Mouse (Mus musculus) urinary bladder, adult 18-20 months (tissue): ENCODE results near the gene Cacna1c.

Source experiments
- DNase-seq, 2 experiments: peaks; one replicate each; pipeline ENCODE4 v3.0.0; 2022; ENCODE audit warnings: low spot score in 2 of 2, mixed read lengths in 2 of 2

Cacna1c gene

GRCm38 (mm10) chr6:118677306-118677705 is 518.9 kb downstream of the Cacna1c start:
- DNase-seq, result no peak

- no peak for DNase-seq
These were observed 521.4 kb downstream of the Cacna1c start for GRCm38 (mm10) chr6:118674781-118675180.

GRCm38 (mm10) chr6:118673974-118674695 is 522.1 kb downstream of the Cacna1c start:
- DNase-seq, result no peak

DNA sequence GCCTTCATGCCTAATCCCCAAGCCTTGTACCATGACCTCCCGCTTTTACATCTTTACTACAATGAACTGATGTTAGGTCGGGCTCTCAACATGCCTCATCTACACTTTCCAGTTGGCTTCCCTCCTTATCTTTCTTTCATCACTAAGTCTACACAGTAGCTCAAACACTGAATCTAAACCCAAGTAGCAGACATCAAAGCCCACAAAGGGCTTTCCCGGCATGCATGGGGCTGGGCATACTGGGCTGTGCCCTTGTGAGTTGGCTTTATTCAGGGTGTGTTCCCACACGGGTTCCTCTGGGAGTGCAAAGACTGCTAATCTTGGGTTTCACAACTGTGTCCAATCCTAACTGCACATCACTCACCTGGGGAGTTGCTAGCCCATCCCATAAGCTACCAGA is 542.9 kb downstream of the Cacna1c start:
- DNase-seq, result no peak

- no peak for DNase-seq
These were observed 547.0 kb downstream of the Cacna1c start for GRCm38 (mm10) chr6:118649121-118649783.

- DNase-seq, result peak; percentile 33 to 45
These were observed 549.8 kb downstream of the Cacna1c start for GRCm38 (mm10) chr6:118646265-118647061.

- DNase-seq, result no peak
These were observed 551.4 kb downstream of the Cacna1c start for GRCm38 (mm10) chr6:118644866-118645265.

- DNase-seq, result no peak
These were observed 552.7 kb downstream of the Cacna1c start for GRCm38 (mm10) chr6:118643541-118643940.

DNA sequence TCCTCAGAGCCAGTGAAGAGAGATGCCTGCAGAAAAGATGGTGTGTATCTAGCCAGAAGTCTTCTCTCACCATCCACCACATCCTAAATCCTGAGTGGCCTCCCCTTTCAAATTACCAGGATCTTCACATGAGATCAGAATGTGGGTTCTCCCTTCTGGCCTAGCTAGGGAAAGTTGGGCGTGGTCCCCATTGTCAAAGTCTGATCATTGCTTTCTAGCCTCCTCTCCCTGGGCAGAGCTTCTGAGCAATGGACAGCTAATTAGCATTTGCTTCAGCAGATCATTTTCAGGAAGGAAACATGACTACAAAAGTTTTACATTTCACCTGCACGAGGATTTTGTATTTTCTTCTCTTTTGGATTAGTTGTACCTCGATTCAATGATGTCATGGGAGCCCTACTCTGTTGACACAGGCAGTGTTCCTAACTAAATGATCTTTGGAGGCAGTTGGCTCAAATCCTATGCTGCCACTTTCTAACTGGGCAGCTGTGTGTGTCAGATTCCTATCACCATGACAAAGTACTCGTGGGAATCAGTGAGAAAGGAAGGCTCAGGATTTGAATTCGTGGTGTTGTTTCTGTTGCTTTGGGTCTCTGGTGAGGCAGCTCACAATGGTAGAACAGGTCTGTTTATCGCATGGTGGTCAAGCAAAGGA is 554.4 kb downstream of the Cacna1c start:
- DNase-seq, result no peak

GRCm38 (mm10) chr6:118639816-118640215 is 556.4 kb downstream of the Cacna1c start:
- DNase-seq, result no peak

DNA sequence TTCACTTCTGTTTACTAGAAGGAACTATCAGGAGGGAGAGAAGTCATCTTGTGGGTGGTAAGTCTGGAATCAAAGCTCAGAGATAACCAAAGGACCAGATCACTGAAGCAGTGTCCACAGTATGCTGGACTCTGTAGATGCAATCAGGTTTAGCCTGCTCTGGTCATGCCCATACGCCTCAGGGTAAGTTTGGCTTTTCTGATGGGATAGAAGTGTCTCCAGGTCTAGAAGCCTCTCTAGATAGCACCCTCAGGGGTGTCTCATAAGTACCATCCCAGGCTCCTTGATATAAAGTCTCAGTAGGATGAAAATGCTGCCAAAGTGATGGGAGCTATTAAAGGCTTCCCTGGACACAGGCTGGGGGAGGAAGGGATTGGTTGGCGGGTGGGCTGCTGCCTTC is 557.3 kb downstream of the Cacna1c start:
- DNase-seq, result no peak

- DNase-seq, result no peak
These were observed 563.7 kb downstream of the Cacna1c start for GRCm38 (mm10) chr6:118632491-118632890.

GRCm38 (mm10) chr6:118630006-118630405 is 566.2 kb downstream of the Cacna1c start:
- DNase-seq, result no peak

GRCm38 (mm10) chr6:118626246-118626645 is 570.0 kb downstream of the Cacna1c start:
- no peak for DNase-seq

DNA sequence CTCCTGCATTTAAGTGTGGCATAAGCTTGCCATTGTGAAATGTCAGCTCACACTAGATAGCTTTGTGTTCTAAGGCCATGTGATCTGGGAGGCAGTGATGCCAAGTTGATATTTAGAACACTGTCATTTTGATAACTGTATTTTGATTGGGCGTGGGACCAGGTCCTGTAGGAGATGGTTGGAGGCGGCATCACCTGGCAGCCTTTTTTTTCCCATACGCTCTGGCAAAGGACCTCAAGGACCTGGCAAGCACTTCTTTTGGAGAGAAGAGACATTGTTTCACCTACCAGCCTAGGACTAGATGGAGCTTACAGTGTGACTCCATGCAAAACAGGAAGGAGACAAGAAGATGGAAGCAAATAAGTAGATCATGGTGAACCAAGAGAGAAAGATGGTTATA is 572.6 kb downstream of the Cacna1c start:
- DNase-seq, result no peak

DNA sequence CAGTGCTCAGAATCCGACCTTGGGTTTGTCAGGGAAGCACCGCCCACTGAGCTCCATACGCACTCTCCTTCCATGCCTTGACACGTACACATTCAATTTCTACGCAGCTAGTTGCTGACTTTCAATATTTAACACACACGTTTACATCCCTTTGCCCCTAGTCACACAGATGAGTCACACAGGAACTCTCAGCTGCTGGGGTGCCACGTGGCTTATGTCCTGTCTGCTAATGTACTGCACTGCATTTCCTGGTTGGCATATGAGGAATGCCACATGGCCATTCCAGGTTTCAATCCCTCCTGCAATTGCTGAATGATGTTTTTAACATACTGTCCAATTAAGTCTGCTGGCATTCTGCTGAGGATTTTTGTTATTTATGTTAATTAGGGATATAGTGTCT is 574.4 kb downstream of the Cacna1c start:
- peak; percentile 7 to 40 for DNase-seq

- no peak for DNase-seq
These were observed 574.8 kb downstream of the Cacna1c start for GRCm38 (mm10) chr6:118621406-118621805.

DNA sequence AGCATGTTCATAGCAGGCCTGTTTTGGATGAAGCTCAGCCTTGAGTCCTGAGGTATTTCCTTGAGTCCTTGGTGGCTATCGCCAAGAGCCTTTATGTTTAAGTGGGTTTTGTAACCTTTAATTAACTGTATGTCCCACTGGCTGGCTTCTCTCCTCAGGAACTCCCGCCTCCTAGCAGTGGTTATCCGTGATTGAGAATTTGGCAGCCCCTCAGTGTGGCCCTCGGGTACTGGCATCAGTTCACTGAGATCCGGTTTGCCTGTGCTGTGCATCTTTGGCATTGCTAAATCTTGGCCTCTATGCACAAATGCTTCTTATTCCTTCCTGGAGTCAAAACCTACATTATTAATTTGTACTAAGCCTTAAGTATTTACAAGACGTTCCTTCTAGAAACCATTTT is 587.3 kb downstream of the Cacna1c start:
- no peak for DNase-seq

- DNase-seq, result no peak
These were observed 590.2 kb downstream of the Cacna1c start for GRCm38 (mm10) chr6:118605974-118606373.

- DNase-seq, result no peak
These were observed 592.4 kb downstream of the Cacna1c start for GRCm38 (mm10) chr6:118603825-118604224.

- no peak for DNase-seq
These were observed 600.5 kb downstream of the Cacna1c start for GRCm38 (mm10) chr6:118595681-118596055.
